Mouse (Mus musculus) liver, postnatal 0 days (tissue): ENCODE measurements around the gene Pigq.

ENCODE experiments used
- CTCF ChIP-seq: sonication (generic); IDR thresholded peaks from 2 replicates; pipeline ENCODE4 v1.5.1; 2016; ENCODE audit warnings: antibody characterized with exemption, low read depth
- EP300 ChIP-seq: IDR thresholded peaks from 2 replicates; pipeline ENCODE4 v1.6.1; 2016; ENCODE audit warnings: antibody characterized with exemption, low read depth, mild to moderate bottlenecking

GRCm38 (mm10) chr17:25955736-25956135 is 11.0 kb upstream of the Pigq start:
- TF ChIP-seq CTCF (no peak), EP300 (no peak)
